Mouse (Mus musculus): ENCODE results near the gene Atp5k. TPM values are rescaled to one million over a fixed set of nuclear protein-coding genes. Genes with fewer than 3 reads are reported as not detected.
A peak's percentile ranks its signal among the peaks of the same experiment; 100 is the strongest.

Atp5k gene
- total RNA-seq, 2 experiments from 2014 or later: 765 to 857 TPM

DNA sequence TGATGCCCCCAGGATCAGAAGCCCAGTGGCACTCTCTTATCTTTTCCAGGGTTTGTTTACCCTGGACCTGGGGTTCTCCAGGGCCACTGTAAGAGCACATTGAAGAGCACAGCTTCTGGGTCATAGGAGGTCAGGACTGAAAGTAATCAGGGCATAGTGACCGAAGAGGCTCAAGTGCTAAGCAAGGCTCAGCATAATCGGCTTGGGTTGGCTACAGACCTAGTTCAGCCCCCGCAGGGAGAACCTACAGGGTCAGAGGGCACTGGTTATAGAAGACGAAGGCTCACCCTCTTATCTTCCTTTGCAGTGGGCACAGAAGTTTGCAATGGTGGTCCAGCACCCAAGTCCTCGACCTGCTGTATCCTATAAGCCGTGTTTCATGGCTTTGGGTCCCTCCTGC lies 3.1 kb downstream of the Atp5k start:
- DNase-seq (ENCODE audit: low spot score): no peak

- peak; percentile 59 for DNase-seq (ENCODE audit: low spot score)
Observed at GRCm38 (mm10) chr5:108427186-108427585, 7.1 kb downstream of the Atp5k start.

GRCm38 (mm10) chr5:108423427-108423826 lies 10.8 kb downstream of the Atp5k start:
- no peak for DNase-seq (ENCODE audit: low spot score)

- no peak for DNase-seq (ENCODE audit: low spot score)
Observed at GRCm38 (mm10) chr5:108422741-108423140, 11.5 kb downstream of the Atp5k start.

GRCm38 (mm10) chr5:108414711-108415110 lies 19.5 kb downstream of the Atp5k start:
- no peak for DNase-seq (ENCODE audit: low spot score)

DNA sequence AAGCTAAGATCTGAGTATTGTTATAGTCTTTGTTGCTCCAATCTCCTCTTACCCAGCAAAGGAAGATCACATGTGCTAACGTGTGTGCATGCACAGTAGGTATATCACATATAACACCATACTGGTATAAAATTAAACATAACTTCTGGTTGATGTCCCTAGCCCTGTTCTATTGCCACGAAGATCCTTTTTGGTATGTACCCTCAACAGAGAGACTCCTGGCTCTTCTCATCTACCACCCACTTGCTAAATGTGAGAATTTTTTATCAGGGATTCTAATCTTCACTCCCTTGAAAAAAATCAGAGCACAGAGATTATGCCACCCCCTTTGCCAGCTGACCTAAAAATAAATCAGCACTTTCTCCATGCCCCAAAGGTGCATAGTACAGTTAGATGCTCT lies 27.3 kb downstream of the Atp5k start:
- DNase-seq (ENCODE audit: low spot score): no peak

DNA sequence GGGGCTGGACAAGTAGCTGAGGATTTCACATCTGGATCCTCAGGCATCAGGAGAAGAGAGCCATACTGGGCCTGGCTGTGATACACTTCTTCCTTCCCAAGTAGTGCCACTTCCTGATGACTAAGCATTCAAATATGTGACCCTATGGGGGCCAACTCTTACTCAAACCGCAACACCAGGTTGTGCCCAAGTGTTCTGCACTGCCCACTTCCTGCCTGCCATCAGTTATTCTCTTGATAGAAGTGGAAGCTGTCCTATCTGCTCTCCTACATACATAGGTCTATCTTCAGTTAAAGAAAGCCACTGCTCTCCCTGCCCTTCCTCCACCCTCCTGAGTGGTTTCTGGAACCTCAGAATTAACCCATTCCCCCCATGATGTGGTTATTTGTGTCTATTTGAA lies 28.8 kb downstream of the Atp5k start:
- no peak for DNase-seq (ENCODE audit: low spot score)

DNA sequence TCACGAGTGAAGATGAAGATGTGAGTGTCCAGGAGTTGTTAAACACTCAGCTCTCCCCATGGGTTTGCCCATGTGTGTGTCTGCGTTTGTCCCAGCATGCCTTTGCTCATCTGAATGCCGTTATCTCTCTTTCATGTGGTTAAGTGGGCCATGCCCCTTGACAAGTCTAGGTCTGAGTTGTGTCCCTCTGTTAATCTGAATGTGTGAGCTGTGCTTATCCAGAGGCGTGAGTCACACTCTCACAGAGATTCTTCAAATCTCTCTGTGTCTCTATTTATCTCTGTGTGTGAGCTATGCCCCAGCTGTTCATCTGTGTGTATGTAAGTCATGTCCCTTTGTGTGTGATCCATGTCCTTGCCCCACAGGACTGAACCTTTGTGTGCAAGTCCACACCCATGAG lies 30.8 kb downstream of the Atp5k start:
- DNase-seq (ENCODE audit: low spot score): no peak

DNA sequence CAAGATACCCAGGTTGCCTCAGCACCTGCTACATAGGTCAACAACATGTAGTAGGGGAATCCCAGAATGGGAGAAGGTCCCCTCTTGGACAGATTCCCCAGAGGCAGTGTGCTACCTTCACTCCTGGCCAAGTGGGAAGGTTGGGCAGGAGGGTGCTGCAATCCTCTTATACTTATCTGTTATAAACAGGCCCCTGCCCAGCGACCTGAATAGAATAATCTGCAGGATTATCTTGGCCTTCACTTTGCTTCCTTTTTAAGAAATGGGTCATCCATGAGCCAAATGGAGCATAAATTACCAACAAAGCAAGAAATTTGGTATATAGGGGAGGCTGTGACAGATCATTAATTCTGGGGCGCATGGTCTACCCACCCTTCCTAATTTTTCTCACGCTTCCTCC lies 44.5 kb downstream of the Atp5k start:
- no peak for DNase-seq (ENCODE audit: low spot score)

GRCm38 (mm10) chr5:108388201-108388600 lies 46.0 kb downstream of the Atp5k start, which contains the start of gene Pde6b:
Gene Pde6b, plus strand, starts transcription at chr5:108388391.
- DNase-seq (ENCODE audit: low spot score): no peak

GRCm38 (mm10) chr5:108386449-108386848 lies 47.8 kb downstream of the Atp5k start:
- DNase-seq (ENCODE audit: low spot score): no peak

GRCm38 (mm10) chr5:108385632-108386031 lies 48.6 kb downstream of the Atp5k start:
- DNase-seq (ENCODE audit: low spot score): no peak

Other genes starting within 250 kb of the Atp5k start
- gene Dr1, start 165.6 kb downstream of the Atp5k start, total RNA-seq (2021): 10 to 100 TPM; 16.3 to 17.4 TPM
- gene Pigg, start 121.8 kb downstream of the Atp5k start, total RNA-seq (2021): 1 to 10 TPM; 4.2 to 4.5 TPM
- gene Gm42517, start 66.5 kb downstream of the Atp5k start, total RNA-seq (2021): under 1 TPM; 0.32 to 0.36 TPM
- not detected for gene Pde6b, start 46.1 kb downstream of the Atp5k start, total RNA-seq (2021)
- 1 to 10 TPM in 1 of 2 experiments, under 1 TPM in 1; 0.84 to 1.7 TPM for gene Mfsd7a, start 14.4 kb upstream of the Atp5k start, total RNA-seq (2021)
- gene Pcgf3, start 26.8 kb upstream of the Atp5k start, total RNA-seq (2021): 10 to 100 TPM; 33.8 to 35.9 TPM
- gene Cplx1, start 115.6 kb upstream of the Atp5k start, total RNA-seq (2021): under 1 TPM; 0.21 to 0.41 TPM
- 10 to 100 TPM; 10.9 to 11.9 TPM for gene Gak, start 195.3 kb upstream of the Atp5k start, total RNA-seq (2021)
- 10 to 100 TPM in 1 of 2 experiments, 1 to 10 TPM in 1; 7.6 to 10.7 TPM for gene Tmem175, start 195.3 kb upstream of the Atp5k start, total RNA-seq (2021)
- 1 to 10 TPM; 8.2 to 10.0 TPM for gene Idua, start 225.9 kb upstream of the Atp5k start, total RNA-seq (2021)
- gene Dgkq, start 235.2 kb upstream of the Atp5k start, total RNA-seq (2021): 1 to 10 TPM; 2.4 to 3.9 TPM
- under 1 TPM in 1 of 2 experiments, not detected in 1; 0.12 TPM for gene Slc26a1, start 241.1 kb upstream of the Atp5k start, total RNA-seq (2021)